Mouse (Mus musculus) mouse trophoblast stem cell (cell line): Measurements from ENCODE around the gene Nme4.

Source experiments
- in situ Hi-C, 2 experiments: fragments of 300-500 bp; cut with MseI, MboI; formaldehyde crosslinking; loops; 2 replicates in 1 of 2; 3 replicates in 1 of 2; pipeline ENCODE4 v1.15.1; 2025

The Nme4 gene

GRCm38 (mm10) chr17:26066488-26067020 lies 28.8 kb downstream of the Nme4 start:
- in situ Hi-C loops, result no loop called here

GRCm38 (mm10) chr17:26064916-26065315 lies 30.5 kb downstream of the Nme4 start:
- in situ Hi-C loops, result no loop called here

GRCm38 (mm10) chr17:26057787-26058567 lies 37.4 kb downstream of the Nme4 start:
- in situ Hi-C loops, result no loop called here

GRCm38 (mm10) chr17:26057278-26057677 lies 38.1 kb downstream of the Nme4 start:
- in situ Hi-C loops, result no loop called here

- in situ Hi-C loops, result no loop called here
These were observed 40.2 kb downstream of the Nme4 start for GRCm38 (mm10) chr17:26055164-26055563.

GRCm38 (mm10) chr17:26054133-26054845 lies 41.1 kb downstream of the Nme4 start:
- in situ Hi-C loops, result no loop called here

- in situ Hi-C loops, result no loop called here
These were observed 42.7 kb downstream of the Nme4 start for GRCm38 (mm10) chr17:26052706-26053105.

GRCm38 (mm10) chr17:26052074-26052473 lies 43.3 kb downstream of the Nme4 start:
- in situ Hi-C loops, result no loop called here

- in situ Hi-C loops, result no loop called here
These were observed 47.3 kb downstream of the Nme4 start for GRCm38 (mm10) chr17:26048118-26048517.

GRCm38 (mm10) chr17:26046253-26046997 lies 49.0 kb downstream of the Nme4 start:
- in situ Hi-C loops, result no loop called here

- in situ Hi-C loops, result no loop called here
These were observed 50.1 kb downstream of the Nme4 start for GRCm38 (mm10) chr17:26045285-26045684.

GRCm38 (mm10) chr17:26043249-26043636 lies 52.2 kb downstream of the Nme4 start:
- in situ Hi-C loops, result no loop called here

- in situ Hi-C loops, result no loop called here
These were observed 52.7 kb downstream of the Nme4 start for GRCm38 (mm10) chr17:26042599-26043248.
